Mouse (Mus musculus): ENCODE data around the gene Shroom1.

The Shroom1 gene

GRCm38 (mm10) chr11:53508152-53508551 lies 51.1 kb downstream of the Shroom1 start:
- TF ChIP-seq GATA4 (IDR thresholded peaks at IDR 0.05; ENCODE audit: insufficient replicate concordance, low read length): no peak

GRCm38 (mm10) chr11:53508591-53508990 lies 51.6 kb downstream of the Shroom1 start:
- TF ChIP-seq GATA4 (IDR thresholded peaks at IDR 0.05; ENCODE audit: insufficient replicate concordance, low read length): no peak

GRCm38 (mm10) chr11:53510351-53510750 lies 53.3 kb downstream of the Shroom1 start:
- TF ChIP-seq GATA4 (IDR thresholded peaks at IDR 0.05; ENCODE audit: insufficient replicate concordance, low read length): no peak

- no peak for TF ChIP-seq GATA4 (IDR thresholded peaks at IDR 0.05; ENCODE audit: insufficient replicate concordance, low read length)
These were observed 60.0 kb downstream of the Shroom1 start for GRCm38 (mm10) chr11:53516775-53517627.
